In genomic region chr13:45453033-45453432, GRCm38 (mm10) we compare ENCODE assay signal across 13 mouse cellular contexts. TPM values are rescaled to one million over a fixed set of nuclear protein-coding genes. Genes with fewer than 3 reads are reported as not detected.
DNase-seq lines count a peak whose midpoint lies in the region; ATAC-seq and TF ChIP-seq lines count a peak whose summit lies in the region.
"Had no signal": no experiment of that assay in that cellular context is flagged by ENCODE, and none has a peak within 500 bp of the region (broad histone marks: within the 10 kb centered on the region; RNA-seq: fewer than 3 reads in every experiment).

No protein-coding gene starts in this region.

- no peak overlapping the region for H3K27ac ChIP-seq in liver, embryonic 14.5 days
- H3K27ac ChIP-seq: limb, embryonic 15.5 days; midbrain, embryonic 15.5 days; stomach, embryonic 15.5 days had no signal

- H3K9me3 ChIP-seq in liver, embryonic 14.5 days (ENCODE audit: control insufficient read depth, low read length) = no peaks in the 10 kb centered on the region
- H3K9me3 ChIP-seq: limb, embryonic 15.5 days; midbrain, embryonic 15.5 days; stomach, embryonic 15.5 days had no signal

- peak overlapping the region; percentile 21; the same call in 1 of the 2 replicates for H3K4me2 ChIP-seq in liver, embryonic 14.5 days (ENCODE audit: low read depth)
- H3K4me2 ChIP-seq: limb, embryonic 15.5 days; midbrain, embryonic 15.5 days; stomach, embryonic 15.5 days had no signal

- DNase-seq in lung, postnatal 36 days = peak; percentile 22
- no peak for DNase-seq in lung, adult 2 months
- DNase-seq in T-cell, adult 2 months (ENCODE audit: low spot score) = peak; percentile 26
- no peak for DNase-seq in liver, embryonic 14.5 days (ENCODE audit: low read depth in 3 of 3, low spot score in 3 of 3)
- peak; percentile 26 for DNase-seq in thymus, postnatal 25 days
- no peak for DNase-seq in frontal cortex, adult 2 months (ENCODE audit: extremely low spot score in 1 of 2, low spot score in 1 of 2)
- no peak for DNase-seq in cerebellum, adult 11-12 months
- DNase-seq: adrenal gland, postnatal 14 days; cerebellum, adult 18-20 months; kidney, postnatal 36 days had no signal

- no peak overlapping the region for H3K4me3 ChIP-seq in lung, adult 2 months (replicated peaks; ENCODE audit: extremely low read depth, low read depth, low read length)
- H3K4me3 ChIP-seq in liver, embryonic 14.5 days (ENCODE audit: insufficient read depth in 1 of 2, low read depth in 2 of 2, low read length in 2 of 2) = no peak overlapping the region
- H3K4me3 ChIP-seq: limb, embryonic 15.5 days; midbrain, embryonic 15.5 days; stomach, embryonic 15.5 days had no signal

- H3K36me3 ChIP-seq in liver, embryonic 14.5 days (replicated peaks; ENCODE audit: control insufficient read depth, insufficient read depth, low read depth) = no peaks in the 10 kb centered on the region
- H3K36me3 ChIP-seq: limb, embryonic 15.5 days; midbrain, embryonic 15.5 days; stomach, embryonic 15.5 days had no signal

- no peak overlapping the region for H3K9ac ChIP-seq in liver, embryonic 14.5 days (replicated peaks)
- H3K9ac ChIP-seq: limb, embryonic 15.5 days; midbrain, embryonic 15.5 days; stomach, embryonic 15.5 days had no signal

- no peak for TF ChIP-seq CTCF in lung, adult 2 months (IDR thresholded peaks at IDR 0.05; ENCODE audit: insufficient read depth, low read length)
- TF ChIP-seq CTCF in liver, embryonic 14.5 days (IDR thresholded peaks at IDR 0.05; ENCODE audit: low read depth) = no peak

- 58% methylated on average over 9 of the region's 9 CpGs for WGBS in lung, adult 2 months
- 31% methylated on average over 9 of the region's 9 CpGs for WGBS in liver, embryonic 14.5 days (ENCODE audit: insufficient replicate concordance)

- peaks cover 10% of the 10 kb centered on the region for H3K4me1 ChIP-seq in lung, adult 2 months (ENCODE audit: control insufficient read depth, insufficient read depth, low read length)
- peaks cover 12 to 23% of the 10 kb centered on the region in 2 experiments for H3K4me1 ChIP-seq in liver, embryonic 14.5 days (replicated peaks; ENCODE audit: control insufficient read depth in 2 of 2, insufficient read depth in 2 of 2, low read length in 1 of 2)

- no peaks in the 10 kb centered on the region for H3K27me3 ChIP-seq in liver, embryonic 14.5 days (ENCODE audit: control insufficient read depth, insufficient read depth, low read length)
- H3K27me3 ChIP-seq: limb, embryonic 15.5 days; midbrain, embryonic 15.5 days; stomach, embryonic 15.5 days had no signal

- TF ChIP-seq POLR2A in lung, adult 2 months (IDR thresholded peaks at IDR 0.05; ENCODE audit: borderline replicate concordance, extremely low read depth, low read depth, low read length) = no peak

- no peak for TF ChIP-seq EP300 in liver, embryonic 14.5 days (IDR thresholded peaks at IDR 0.05; ENCODE audit: low read depth)

- ATAC-seq in liver, embryonic 14.5 days (ENCODE audit: insufficient read depth) = no peak
- ATAC-seq: midbrain, embryonic 15.5 days had no signal

RNA-seq across cellular contexts. Expression of gene Gmpr, which starts 54.2 kb away (rescaled TPM):
- 21.9 and 30.8 TPM in 2 replicates for polyA plus RNA-seq in lung, adult 2 months (2012; rRNA removed)
- polyA plus RNA-seq in liver, embryonic 14.5 days (2012; rRNA removed) = 116 and 155 TPM in 2 replicates
- polyA plus RNA-seq in liver, embryonic 14.5 days (2014; fragmentation: Nextera tagmentation; extraction: Ambion mirVana) = 295 and 311 TPM in 2 replicates
- 63.8 and 66.3 TPM in 2 replicates for polyA plus RNA-seq in frontal cortex, adult 2 months (2012; rRNA removed)

Comparison
In these comparisons a context has a peak if more than half of its experiments do, and no peak if none do; other contexts are left out.
1. DNase-seq: peak in lung, postnatal 36 days (single experiment), T-cell, adult 2 months (single experiment) and thymus, postnatal 25 days (single experiment); none in lung, adult 2 months (single experiment), liver, embryonic 14.5 days (0 of 3), frontal cortex, adult 2 months (0 of 2) and cerebellum, adult 11-12 months (single experiment).